Mouse (Mus musculus): ENCODE data around the gene Cav3.
A peak's percentile ranks its signal among the peaks of the same experiment; 100 is the strongest.

Gene Cav3

DNA sequence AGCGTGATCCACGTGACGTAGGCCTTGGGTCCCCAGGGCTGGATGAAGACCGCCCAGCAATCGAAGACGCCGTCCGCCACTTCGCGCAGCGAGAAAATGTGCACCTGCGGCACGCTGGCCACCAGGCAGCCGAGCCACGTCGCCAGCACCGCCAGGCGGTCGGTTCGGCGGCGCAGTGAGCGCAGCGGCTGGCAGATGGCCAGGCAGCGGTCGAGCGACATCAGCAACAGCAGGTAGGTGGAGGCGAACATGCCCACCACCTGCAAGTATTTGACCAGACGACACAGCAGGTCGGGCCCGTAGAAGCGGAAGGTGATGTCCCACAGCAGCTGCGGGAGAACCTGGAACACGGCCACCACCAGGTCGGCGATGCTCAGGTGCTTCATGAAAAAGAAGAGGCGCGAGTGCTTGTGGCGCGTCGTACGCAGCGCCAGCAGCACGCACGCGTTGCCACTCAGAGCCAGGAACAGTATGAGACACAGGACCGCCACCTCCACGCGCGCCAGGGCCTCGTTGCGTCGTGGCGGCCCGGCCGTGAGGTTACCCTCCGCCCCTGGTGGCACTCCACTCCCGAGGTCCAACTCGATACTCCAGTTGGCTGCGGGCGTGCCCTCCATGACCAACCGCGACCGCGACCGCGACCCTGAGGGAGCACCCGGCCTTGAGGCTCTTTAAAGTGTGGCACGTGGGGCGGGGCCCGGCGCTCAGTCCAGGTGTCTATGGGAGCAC, 30.0 kb downstream of the Cav3 start:
- H3K27me3 ChIP-seq (ENCODE audit: control insufficient read depth, insufficient read depth, low read length, poor library complexity, severe bottlenecking): no peaks in the 10 kb centered on the region
- no peaks in the 10 kb centered on the region for H3K36me3 ChIP-seq (ENCODE audit: control insufficient read depth, insufficient read depth, low read length, poor library complexity, severe bottlenecking)
- no peak for DNase-seq (ENCODE audit: low read depth, low spot score)

DNA sequence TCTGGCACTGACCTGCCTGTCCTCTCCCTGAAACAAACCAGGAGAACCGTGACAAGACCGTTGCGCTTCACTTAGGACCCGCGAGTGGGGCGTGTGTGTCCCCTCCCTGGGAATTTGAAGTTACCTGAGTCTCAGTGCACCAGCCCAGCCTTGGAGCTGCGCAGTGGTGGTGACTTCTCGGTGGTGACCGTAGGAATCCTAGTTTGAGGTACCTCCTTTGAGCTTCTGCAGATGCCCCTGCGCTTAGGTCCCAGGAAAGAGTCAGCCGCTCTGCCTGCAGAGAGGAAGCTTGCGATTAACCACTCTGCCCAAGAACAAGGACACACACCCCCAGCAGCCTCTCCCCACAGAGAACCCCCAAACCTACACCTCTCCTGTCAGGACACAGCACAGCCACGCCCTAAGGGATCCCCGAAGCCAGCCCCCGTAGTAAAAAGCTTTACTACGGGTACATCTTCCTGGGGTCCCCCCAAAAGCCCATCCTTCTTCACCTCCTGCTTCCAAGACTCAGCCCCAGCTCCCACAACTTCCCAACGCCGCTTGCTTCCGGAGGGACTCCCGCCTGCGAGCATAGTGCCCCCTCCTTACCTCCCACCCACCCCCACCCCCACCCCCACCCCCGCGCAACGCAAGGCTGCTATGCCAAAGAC, 30.7 kb downstream of the Cav3 start, which contains the start of gene Oxtr:
Gene Oxtr, minus strand, starts transcription at position 34 of the 650 bp plus-strand sequence.
- Histone ChIP-seq H3K36me3 (ENCODE audit: control insufficient read depth, insufficient read depth, low read length, poor library complexity, severe bottlenecking) (no peaks in the 10 kb centered on the region), H3K27me3 (ENCODE audit: control insufficient read depth, insufficient read depth, low read length, poor library complexity, severe bottlenecking) (no peaks in the 10 kb centered on the region)
- DNase-seq (ENCODE audit: low read depth, low spot score): no peak

DNA sequence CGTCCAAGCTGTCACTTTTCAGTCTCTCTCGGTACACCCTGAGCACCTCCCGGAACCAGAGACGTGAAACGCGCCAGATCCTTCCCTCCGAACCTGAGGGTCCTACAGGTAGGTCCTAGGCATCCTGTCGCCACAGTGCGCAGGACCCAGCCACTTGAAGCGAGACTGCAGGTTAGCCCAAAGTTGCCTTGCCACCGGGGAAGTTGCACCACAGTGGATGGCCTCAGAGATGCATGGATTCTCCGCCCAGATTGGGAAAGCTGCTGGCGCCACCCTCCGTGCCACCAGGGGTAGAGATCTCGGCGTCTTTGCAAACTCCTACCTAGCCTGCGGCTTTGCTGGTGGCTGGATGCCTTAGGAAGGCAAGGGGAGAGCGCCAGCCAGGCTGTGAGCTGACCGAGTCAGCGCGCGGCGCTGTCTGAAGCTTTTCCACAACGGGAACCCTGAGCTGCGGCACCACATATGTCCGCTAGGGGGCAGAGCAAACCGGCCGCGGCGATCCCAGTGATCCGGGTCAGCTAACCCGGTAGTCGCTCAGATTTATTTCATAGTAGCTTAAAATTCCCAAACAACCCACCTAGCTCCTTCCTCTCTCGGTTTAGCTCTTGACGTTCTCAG, 31.4 kb downstream of the Cav3 start:
- DNase-seq (ENCODE audit: low read depth, low spot score): peak; percentile 34
- Histone ChIP-seq H3K27me3 (ENCODE audit: control insufficient read depth, insufficient read depth, low read length, poor library complexity, severe bottlenecking) (no peaks in the 10 kb centered on the region), H3K36me3 (ENCODE audit: control insufficient read depth, insufficient read depth, low read length, poor library complexity, severe bottlenecking) (no peaks in the 10 kb centered on the region)

DNA sequence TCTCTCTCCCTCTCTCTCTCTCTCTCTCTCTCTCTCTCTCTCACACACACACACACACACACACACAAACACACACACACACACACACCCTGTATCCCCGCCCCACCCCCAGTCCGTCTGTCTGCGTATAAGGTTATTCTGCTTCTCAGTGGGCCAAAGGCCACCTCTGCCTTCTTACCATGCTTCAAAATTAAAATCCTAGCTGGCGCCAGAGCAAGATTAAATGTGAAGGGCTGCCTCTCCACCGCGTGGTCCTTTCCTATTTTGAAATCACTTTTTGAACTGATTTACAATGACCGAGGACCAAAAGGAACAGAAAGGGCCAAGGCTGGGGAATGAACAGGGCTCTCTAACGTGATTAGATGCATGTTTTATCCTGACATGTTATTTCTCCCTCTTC, 32.2 kb downstream of the Cav3 start:
- no peak for DNase-seq (ENCODE audit: low read depth, low spot score)
- Histone ChIP-seq H3K27me3 (ENCODE audit: control insufficient read depth, insufficient read depth, low read length, poor library complexity, severe bottlenecking) (no peaks in the 10 kb centered on the region), H3K36me3 (ENCODE audit: control insufficient read depth, insufficient read depth, low read length, poor library complexity, severe bottlenecking) (no peaks in the 10 kb centered on the region)

DNA sequence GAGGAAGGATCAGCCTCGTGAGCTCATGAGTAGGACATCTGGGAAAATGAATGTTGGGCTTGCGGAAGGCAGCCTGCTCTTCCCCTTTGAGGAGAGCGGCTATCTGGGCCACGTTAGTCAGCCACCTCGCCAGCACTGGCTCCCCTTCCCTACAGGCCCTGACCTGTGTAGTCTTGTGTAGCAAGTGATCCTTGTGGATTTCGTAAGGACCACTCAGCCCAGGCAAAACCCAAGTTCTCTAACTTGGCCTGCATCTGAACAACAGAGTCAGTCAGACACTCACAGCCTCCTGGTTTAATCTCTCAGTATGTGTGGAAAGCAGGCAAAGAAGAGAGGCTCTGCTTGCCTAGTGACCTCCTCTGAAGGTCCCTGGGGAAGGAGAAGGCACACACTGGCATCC, 33.4 kb downstream of the Cav3 start:
- H3K36me3 ChIP-seq (ENCODE audit: control insufficient read depth, insufficient read depth, low read length, poor library complexity, severe bottlenecking): no peaks in the 10 kb centered on the region
- no peaks in the 10 kb centered on the region for H3K27me3 ChIP-seq (ENCODE audit: control insufficient read depth, insufficient read depth, low read length, poor library complexity, severe bottlenecking)
- no peak for DNase-seq (ENCODE audit: low read depth, low spot score)

DNA sequence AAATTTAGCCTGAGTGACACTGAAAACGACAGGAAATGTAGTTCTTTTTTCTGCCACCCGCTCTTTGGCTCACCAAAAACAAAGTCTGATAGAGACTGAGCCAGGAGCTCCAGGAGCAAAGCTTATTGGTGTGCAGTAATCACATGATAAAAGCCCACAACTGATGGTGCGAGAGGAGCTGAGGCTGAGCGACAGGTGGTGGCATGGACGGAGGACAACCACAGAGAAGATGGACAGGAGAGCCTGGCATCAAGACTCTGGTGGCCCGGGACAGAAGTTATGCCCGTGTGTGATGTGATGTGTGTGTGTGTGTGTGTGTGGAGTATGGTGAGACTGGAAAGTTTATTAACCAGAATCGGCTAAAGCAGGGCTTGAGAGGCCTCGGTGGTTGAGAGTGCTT, 34.1 kb downstream of the Cav3 start:
- DNase-seq (ENCODE audit: low read depth, low spot score): no peak
- no peaks in the 10 kb centered on the region for H3K36me3 ChIP-seq (ENCODE audit: control insufficient read depth, insufficient read depth, low read length, poor library complexity, severe bottlenecking)
- H3K27me3 ChIP-seq (ENCODE audit: control insufficient read depth, insufficient read depth, low read length, poor library complexity, severe bottlenecking): no peaks in the 10 kb centered on the region

DNA sequence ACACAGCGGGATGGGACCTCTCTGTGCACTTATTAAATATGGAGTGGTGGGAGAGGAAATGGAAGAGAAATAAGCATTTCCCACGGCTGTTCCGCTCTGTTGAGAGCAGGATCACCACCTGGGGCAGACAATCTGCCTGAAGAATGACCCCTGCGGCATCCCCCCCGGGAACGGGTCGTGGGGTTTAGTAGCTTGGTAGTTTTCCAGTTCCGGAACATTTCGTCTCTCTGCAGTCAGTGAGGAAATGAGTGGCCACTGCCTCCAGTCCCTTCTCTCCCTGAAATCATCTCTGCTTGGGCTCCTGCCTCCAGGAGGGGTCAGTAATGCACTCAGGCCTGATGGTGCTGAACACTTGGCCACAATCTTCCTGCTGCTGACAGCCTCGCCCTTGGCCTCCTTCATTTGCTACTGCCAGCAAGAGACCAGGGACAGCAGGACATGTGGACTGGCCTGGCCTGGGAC, 35.3 kb downstream of the Cav3 start:
- DNase-seq (ENCODE audit: low read depth, low spot score): no peak
- Histone ChIP-seq H3K36me3 (ENCODE audit: control insufficient read depth, insufficient read depth, low read length, poor library complexity, severe bottlenecking) (no peaks in the 10 kb centered on the region), H3K27me3 (ENCODE audit: control insufficient read depth, insufficient read depth, low read length, poor library complexity, severe bottlenecking) (no peaks in the 10 kb centered on the region)

DNA sequence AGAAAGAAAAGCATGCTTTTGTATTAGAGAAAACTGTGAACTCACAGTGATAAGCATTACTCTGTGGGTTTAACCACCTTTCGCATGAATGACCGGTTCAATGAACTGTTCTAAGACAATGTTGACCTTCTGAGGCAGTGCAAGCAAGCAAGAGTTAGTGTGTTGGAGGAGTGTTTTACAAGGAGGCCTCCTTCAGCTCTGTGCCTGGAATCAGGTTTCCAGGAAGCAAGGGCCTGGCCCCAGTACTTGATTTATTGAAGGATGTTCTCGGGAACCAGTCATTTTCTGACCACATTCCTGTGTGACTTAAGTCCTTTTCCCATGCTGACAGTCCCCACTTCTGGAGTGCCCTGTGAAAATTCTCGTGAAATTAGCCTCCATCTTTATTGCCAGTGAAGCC, 35.9 kb downstream of the Cav3 start:
- DNase-seq (ENCODE audit: low read depth, low spot score): no peak
- H3K36me3 ChIP-seq (ENCODE audit: control insufficient read depth, insufficient read depth, low read length, poor library complexity, severe bottlenecking): no peaks in the 10 kb centered on the region
- no peaks in the 10 kb centered on the region for H3K27me3 ChIP-seq (ENCODE audit: control insufficient read depth, insufficient read depth, low read length, poor library complexity, severe bottlenecking)

DNA sequence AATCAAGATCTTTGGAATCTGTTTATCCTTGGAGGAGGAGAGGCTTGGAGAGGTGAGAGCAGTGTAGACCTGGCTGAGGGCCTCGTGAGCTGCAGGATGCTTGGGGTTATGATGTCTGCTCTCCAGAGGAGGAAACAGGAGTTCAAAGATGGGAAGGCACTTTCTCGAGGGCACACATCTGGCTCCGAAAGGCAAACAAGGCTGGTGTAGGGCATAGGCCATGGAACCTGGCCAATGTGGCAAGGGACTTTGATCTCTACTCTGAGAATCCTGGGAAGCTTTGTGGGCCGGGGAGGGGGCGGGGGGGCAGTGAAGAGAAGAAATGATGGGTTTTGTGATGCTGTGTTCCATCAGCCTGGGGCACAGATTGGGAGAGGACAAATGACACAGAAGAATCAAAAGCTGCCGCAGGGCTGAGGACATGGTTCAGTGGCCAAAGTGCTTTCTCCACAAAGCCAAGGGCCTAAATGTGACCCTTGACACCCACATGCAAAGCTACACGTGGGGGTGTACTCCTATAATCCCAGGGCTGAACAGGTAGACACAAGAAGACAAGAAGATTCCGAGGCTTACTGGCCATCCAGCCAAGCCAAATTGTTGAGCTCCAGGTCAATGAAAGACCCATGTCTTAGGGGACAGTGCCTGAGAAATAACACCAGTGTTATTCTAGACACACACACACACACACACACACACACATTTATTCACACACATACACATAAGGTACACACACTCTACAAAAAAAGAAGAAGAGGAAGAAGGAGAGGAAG, 37.2 kb downstream of the Cav3 start:
- Histone ChIP-seq H3K36me3 (ENCODE audit: control insufficient read depth, insufficient read depth, low read length, poor library complexity, severe bottlenecking) (no peaks in the 10 kb centered on the region), H3K27me3 (ENCODE audit: control insufficient read depth, insufficient read depth, low read length, poor library complexity, severe bottlenecking) (no peaks in the 10 kb centered on the region)
- no peak for DNase-seq (ENCODE audit: low read depth, low spot score)

DNA sequence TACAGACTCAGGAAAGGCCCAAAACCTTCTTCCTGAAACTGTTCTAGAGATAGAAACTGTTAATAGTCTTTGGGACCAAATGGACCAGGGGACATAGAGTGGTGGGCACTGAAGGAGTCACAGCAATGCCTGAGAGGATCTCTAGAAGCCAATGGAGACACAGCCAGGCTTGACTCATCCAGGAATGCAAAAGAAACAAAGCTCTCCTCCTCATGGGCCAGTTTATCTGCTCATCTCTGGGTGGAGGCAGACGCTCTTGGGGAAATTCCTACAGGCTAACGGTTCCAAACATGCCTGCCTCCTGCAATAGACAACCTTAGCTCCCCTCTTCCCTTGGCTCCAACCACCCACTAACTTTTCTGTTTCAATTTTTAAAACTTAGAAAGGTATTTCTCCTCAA, 38.2 kb downstream of the Cav3 start:
- Histone ChIP-seq H3K36me3 (ENCODE audit: control insufficient read depth, insufficient read depth, low read length, poor library complexity, severe bottlenecking) (no peaks in the 10 kb centered on the region), H3K27me3 (ENCODE audit: control insufficient read depth, insufficient read depth, low read length, poor library complexity, severe bottlenecking) (no peaks in the 10 kb centered on the region)
- DNase-seq (ENCODE audit: low read depth, low spot score): no peak

DNA sequence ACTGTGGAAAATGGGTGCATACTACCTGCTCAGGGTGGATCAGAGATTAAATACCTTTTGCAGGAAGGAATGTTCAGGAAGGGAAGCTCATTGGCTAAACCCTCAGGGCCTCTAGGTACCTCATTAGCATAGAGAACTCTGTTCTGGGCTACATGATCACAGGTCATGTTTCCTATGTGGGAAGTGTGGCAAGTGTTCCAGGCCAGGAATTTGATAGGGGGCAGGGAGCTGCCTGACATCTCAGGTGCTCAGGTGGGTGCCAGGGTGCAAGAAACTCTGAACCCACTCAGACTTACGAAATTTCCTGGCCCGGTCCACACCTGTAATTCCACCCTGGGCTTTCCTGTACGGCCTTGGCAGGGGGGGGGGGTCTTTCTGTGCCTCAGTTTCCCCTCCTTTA, 39.4 kb downstream of the Cav3 start:
- H3K36me3 ChIP-seq (ENCODE audit: control insufficient read depth, insufficient read depth, low read length, poor library complexity, severe bottlenecking): no peaks in the 10 kb centered on the region
- no peaks in the 10 kb centered on the region for H3K27me3 ChIP-seq (ENCODE audit: control insufficient read depth, insufficient read depth, low read length, poor library complexity, severe bottlenecking)
- DNase-seq (ENCODE audit: low read depth, low spot score): no peak

DNA sequence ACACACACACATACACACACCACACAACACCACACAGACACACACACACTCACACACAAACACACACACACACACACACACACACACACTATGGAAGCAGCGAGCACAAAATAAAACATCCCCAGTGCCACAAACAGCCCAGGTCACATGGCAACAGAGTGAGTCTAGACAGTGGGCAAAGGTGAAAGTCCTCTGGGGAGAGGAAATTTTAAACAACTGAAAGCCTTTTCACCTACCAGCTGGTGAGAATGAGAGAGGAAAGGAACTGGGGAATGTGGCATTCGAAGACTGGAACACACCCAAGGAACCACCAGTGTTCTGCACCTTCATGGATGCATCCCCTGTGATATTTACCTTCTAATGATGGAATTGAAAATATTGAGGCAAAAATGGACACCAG, 40.2 kb downstream of the Cav3 start:
- Histone ChIP-seq H3K36me3 (ENCODE audit: control insufficient read depth, insufficient read depth, low read length, poor library complexity, severe bottlenecking) (no peaks in the 10 kb centered on the region), H3K27me3 (ENCODE audit: control insufficient read depth, insufficient read depth, low read length, poor library complexity, severe bottlenecking) (no peaks in the 10 kb centered on the region)
- DNase-seq (ENCODE audit: low read depth, low spot score): no peak

DNA sequence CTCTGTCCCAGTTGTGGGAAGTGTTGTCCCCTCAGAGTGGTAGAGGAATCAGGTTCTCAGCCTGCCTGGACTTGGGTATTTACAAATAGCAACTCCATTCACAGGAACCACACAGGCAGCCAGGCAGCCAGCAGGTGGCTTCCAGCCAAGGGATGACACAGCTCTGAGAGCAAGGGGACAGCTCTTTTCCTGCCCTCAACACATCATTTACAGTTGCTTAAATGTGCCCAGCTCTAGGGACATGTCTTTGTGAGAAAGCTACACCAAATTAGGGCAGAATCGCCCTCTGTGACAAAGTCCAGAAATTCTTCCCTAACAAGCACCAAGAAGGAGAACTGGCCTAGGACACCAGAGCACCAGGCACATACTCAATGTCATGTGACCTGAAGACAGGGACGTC, 41.9 kb downstream of the Cav3 start:
- no peak for DNase-seq (ENCODE audit: low read depth, low spot score)
- no peaks in the 10 kb centered on the region for H3K36me3 ChIP-seq (ENCODE audit: control insufficient read depth, insufficient read depth, low read length, poor library complexity, severe bottlenecking)
- no peaks in the 10 kb centered on the region for H3K27me3 ChIP-seq (ENCODE audit: control insufficient read depth, insufficient read depth, low read length, poor library complexity, severe bottlenecking)

DNA sequence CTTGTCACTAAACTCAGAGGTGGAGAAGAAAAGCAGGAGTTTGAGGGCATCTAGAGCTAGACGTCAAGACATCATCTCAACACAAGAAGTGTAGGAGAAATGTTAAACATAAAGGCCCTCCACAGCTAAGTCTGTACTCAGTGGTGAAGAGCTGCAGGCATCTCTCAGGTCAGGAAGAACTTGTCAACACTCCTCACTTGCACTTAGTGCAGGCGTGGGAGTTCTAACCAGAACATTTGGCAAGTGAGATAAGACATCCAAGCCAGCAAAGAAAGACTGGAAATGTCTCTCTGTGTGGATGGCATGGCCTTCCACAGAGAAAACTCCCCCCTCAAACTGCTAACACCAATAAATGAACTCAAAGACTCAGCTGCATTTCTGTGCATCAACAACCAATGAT, 48.3 kb downstream of the Cav3 start:
- no peak for DNase-seq (ENCODE audit: low read depth, low spot score)
- H3K36me3 ChIP-seq (ENCODE audit: control insufficient read depth, insufficient read depth, low read length, poor library complexity, severe bottlenecking): no peaks in the 10 kb centered on the region
- H3K27me3 ChIP-seq (ENCODE audit: control insufficient read depth, insufficient read depth, low read length, poor library complexity, severe bottlenecking): no peaks in the 10 kb centered on the region

Measured in splenic B cell, adult 2 months (primary cell).